Mouse (Mus musculus): ENCODE measurements at regions not wholly inside any gene's neighbourhood (a gene's known extent, or its start where the extent isn't known, plus 50 kb on each side); places are given as distances from the start of the nearest gene placed in this dataset.

DNA sequence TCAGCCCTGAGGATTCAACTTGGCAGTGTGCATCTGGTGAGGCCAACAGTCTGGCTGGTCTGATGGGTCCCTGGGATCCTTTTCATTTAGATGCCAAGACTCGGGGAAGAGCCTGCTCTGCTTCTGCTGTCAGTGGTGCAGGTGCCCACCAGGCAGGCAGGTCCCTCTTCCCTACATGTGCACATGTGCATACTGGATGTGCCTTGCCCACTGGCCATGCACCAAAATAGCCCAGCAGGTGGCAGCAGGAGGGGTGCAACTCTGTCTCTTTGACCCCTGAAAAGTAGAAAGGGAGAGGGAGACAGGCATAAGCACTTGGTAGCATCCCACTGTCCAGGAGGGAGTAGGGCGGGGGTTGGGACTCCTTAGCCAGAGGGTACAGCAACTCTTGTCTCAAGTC lies 116.2 kb upstream of the Bank1 start:
- Histone ChIP-seq H3K4me3 (ENCODE audit: low read depth, low read length) (no peak overlapping the region), H3K27ac (replicated peaks; ENCODE audit: low read depth, low read length) (no peak overlapping the region), H3K36me3 (replicated peaks; ENCODE audit: control insufficient read depth, insufficient read depth, low read depth, low read length) (no peaks in the 10 kb centered on the region), H3K4me2 (ENCODE audit: low read depth, low read length) (no peak overlapping the region), H3K9ac (replicated peaks; ENCODE audit: low read length) (no peak overlapping the region), H3K4me1 (ENCODE audit: control insufficient read depth, insufficient read depth, low read length) (no peaks in the 10 kb centered on the region), H3K27me3 (ENCODE audit: control insufficient read depth, insufficient read depth, low read length) (no peaks in the 10 kb centered on the region), H3K9me3 (replicated peaks; ENCODE audit: control insufficient read depth, low read length) (no peaks in the 10 kb centered on the region)
- ATAC-seq (replicated peaks; ENCODE audit: insufficient number of reproducible peaks, low FRiP score, low TSS enrichment, low read depth) (no peak), DNase-seq (ENCODE audit: low spot score) (no peak)
- 80% methylated on average over 2 of the region's 2 CpGs for WGBS

GRCm38 (mm10) chr3:136439907-136440645 lies 114.2 kb upstream of the Bank1 start:
- DNase-seq (ENCODE audit: low spot score): no peak
- no peaks in the 10 kb centered on the region for H3K9me3 ChIP-seq (replicated peaks; ENCODE audit: control insufficient read depth, low read length)
- ATAC-seq (replicated peaks; ENCODE audit: insufficient number of reproducible peaks, low FRiP score, low TSS enrichment, low read depth): no peak
- H3K36me3 ChIP-seq (replicated peaks; ENCODE audit: control insufficient read depth, insufficient read depth, low read depth, low read length): no peaks in the 10 kb centered on the region
- WGBS: 43% methylated on average over 7 of the region's 7 CpGs
- no peak overlapping the region for H3K9ac ChIP-seq (replicated peaks; ENCODE audit: low read length)
- H3K27ac ChIP-seq (replicated peaks; ENCODE audit: low read depth, low read length): no peak overlapping the region
- no peaks in the 10 kb centered on the region for H3K27me3 ChIP-seq (ENCODE audit: control insufficient read depth, insufficient read depth, low read length)
- no peak overlapping the region for H3K4me3 ChIP-seq (ENCODE audit: low read depth, low read length)
- no peak overlapping the region for H3K4me2 ChIP-seq (ENCODE audit: low read depth, low read length)
- H3K4me1 ChIP-seq (ENCODE audit: control insufficient read depth, insufficient read depth, low read length): no peaks in the 10 kb centered on the region

GRCm38 (mm10) chr3:136439350-136439749 lies 113.5 kb upstream of the Bank1 start:
- 82% methylated on average over 5 of the region's 5 CpGs for WGBS
- H3K4me1 ChIP-seq (ENCODE audit: control insufficient read depth, insufficient read depth, low read length): no peaks in the 10 kb centered on the region
- no peak overlapping the region for H3K27ac ChIP-seq (replicated peaks; ENCODE audit: low read depth, low read length)
- DNase-seq (ENCODE audit: low spot score) (no peak), ATAC-seq (replicated peaks; ENCODE audit: insufficient number of reproducible peaks, low FRiP score, low TSS enrichment, low read depth) (no peak)
- no peaks in the 10 kb centered on the region for H3K36me3 ChIP-seq (replicated peaks; ENCODE audit: control insufficient read depth, insufficient read depth, low read depth, low read length)
- H3K4me3 ChIP-seq (ENCODE audit: low read depth, low read length): no peak overlapping the region
- H3K27me3 ChIP-seq (ENCODE audit: control insufficient read depth, insufficient read depth, low read length): no peaks in the 10 kb centered on the region
- no peaks in the 10 kb centered on the region for H3K9me3 ChIP-seq (replicated peaks; ENCODE audit: control insufficient read depth, low read length)
- no peak overlapping the region for H3K4me2 ChIP-seq (ENCODE audit: low read depth, low read length)
- no peak overlapping the region for H3K9ac ChIP-seq (replicated peaks; ENCODE audit: low read length)

- 62% methylated on average over 5 of the region's 5 CpGs for WGBS
- no peaks in the 10 kb centered on the region for H3K36me3 ChIP-seq (replicated peaks; ENCODE audit: control insufficient read depth, insufficient read depth, low read depth, low read length)
- H3K4me2 ChIP-seq (ENCODE audit: low read depth, low read length): no peak overlapping the region
- no peaks in the 10 kb centered on the region for H3K9me3 ChIP-seq (replicated peaks; ENCODE audit: control insufficient read depth, low read length)
- ATAC-seq (replicated peaks; ENCODE audit: insufficient number of reproducible peaks, low FRiP score, low TSS enrichment, low read depth) (no peak), DNase-seq (ENCODE audit: low spot score) (no peak)
- no peaks in the 10 kb centered on the region for H3K27me3 ChIP-seq (ENCODE audit: control insufficient read depth, insufficient read depth, low read length)
- H3K9ac ChIP-seq (replicated peaks; ENCODE audit: low read length): no peak overlapping the region
- no peaks in the 10 kb centered on the region for H3K4me1 ChIP-seq (ENCODE audit: control insufficient read depth, insufficient read depth, low read length)
- H3K27ac ChIP-seq (replicated peaks; ENCODE audit: low read depth, low read length): no peak overlapping the region
- no peak overlapping the region for H3K4me3 ChIP-seq (ENCODE audit: low read depth, low read length)
These were observed 108.5 kb upstream of the Bank1 start for GRCm38 (mm10) chr3:136434407-136434806.

- 88% methylated on average over 3 of the region's 3 CpGs for WGBS
- no peaks in the 10 kb centered on the region for H3K4me1 ChIP-seq (ENCODE audit: control insufficient read depth, insufficient read depth, low read length)
- no peak overlapping the region for H3K4me3 ChIP-seq (ENCODE audit: low read depth, low read length)
- ATAC-seq (replicated peaks; ENCODE audit: insufficient number of reproducible peaks, low FRiP score, low TSS enrichment, low read depth): no peak
- H3K9me3 ChIP-seq (replicated peaks; ENCODE audit: control insufficient read depth, low read length): no peaks in the 10 kb centered on the region
- DNase-seq (ENCODE audit: low spot score): no peak
- H3K27me3 ChIP-seq (ENCODE audit: control insufficient read depth, insufficient read depth, low read length): no peaks in the 10 kb centered on the region
- H3K27ac ChIP-seq (replicated peaks; ENCODE audit: low read depth, low read length): no peak overlapping the region
- no peak overlapping the region for H3K9ac ChIP-seq (replicated peaks; ENCODE audit: low read length)
- no peak overlapping the region for H3K4me2 ChIP-seq (ENCODE audit: low read depth, low read length)
- no peaks in the 10 kb centered on the region for H3K36me3 ChIP-seq (replicated peaks; ENCODE audit: control insufficient read depth, insufficient read depth, low read depth, low read length)
These were observed 106.2 kb upstream of the Bank1 start for GRCm38 (mm10) chr3:136432072-136432471.

DNA sequence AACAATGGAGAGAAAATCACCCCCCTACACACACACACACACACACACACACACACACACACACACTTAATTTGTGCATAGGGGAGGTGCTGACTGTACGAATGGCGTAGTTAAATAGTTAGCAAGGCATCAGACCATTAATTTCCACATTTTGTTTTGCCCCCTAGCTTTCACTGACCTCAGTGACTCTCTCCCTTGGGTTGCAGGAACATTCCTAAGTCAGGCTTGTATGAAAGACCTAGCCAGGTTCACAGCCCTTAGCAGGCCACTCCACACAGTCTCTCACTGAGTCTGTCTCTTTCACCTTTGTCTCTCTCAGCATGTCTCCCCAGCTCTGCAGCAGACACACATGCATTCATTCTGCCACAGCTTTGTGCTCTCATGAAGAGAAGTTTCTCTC lies 101.6 kb upstream of the Bank1 start:
- H3K4me2 ChIP-seq (ENCODE audit: low read depth, low read length): no peak overlapping the region
- H3K4me1 ChIP-seq (ENCODE audit: control insufficient read depth, insufficient read depth, low read length): no peaks in the 10 kb centered on the region
- WGBS: 82% methylated on average over 2 of the region's 2 CpGs
- H3K4me3 ChIP-seq (ENCODE audit: low read depth, low read length): no peak overlapping the region
- H3K36me3 ChIP-seq (replicated peaks; ENCODE audit: control insufficient read depth, insufficient read depth, low read depth, low read length): no peaks in the 10 kb centered on the region
- no peak overlapping the region for H3K27ac ChIP-seq (replicated peaks; ENCODE audit: low read depth, low read length)
- DNase-seq (ENCODE audit: low spot score) (no peak), ATAC-seq (replicated peaks; ENCODE audit: insufficient number of reproducible peaks, low FRiP score, low TSS enrichment, low read depth) (no peak)
- no peak overlapping the region for H3K9ac ChIP-seq (replicated peaks; ENCODE audit: low read length)
- no peaks in the 10 kb centered on the region for H3K27me3 ChIP-seq (ENCODE audit: control insufficient read depth, insufficient read depth, low read length)
- no peaks in the 10 kb centered on the region for H3K9me3 ChIP-seq (replicated peaks; ENCODE audit: control insufficient read depth, low read length)

- Histone ChIP-seq H3K27me3 (ENCODE audit: control insufficient read depth, insufficient read depth, low read length) (no peaks in the 10 kb centered on the region), H3K9me3 (replicated peaks; ENCODE audit: control insufficient read depth, low read length) (no peaks in the 10 kb centered on the region), H3K4me3 (ENCODE audit: low read depth, low read length) (no peak overlapping the region), H3K4me2 (ENCODE audit: low read depth, low read length) (no peak overlapping the region), H3K4me1 (ENCODE audit: control insufficient read depth, insufficient read depth, low read length) (no peaks in the 10 kb centered on the region), H3K9ac (replicated peaks; ENCODE audit: low read length) (no peak overlapping the region), H3K36me3 (replicated peaks; ENCODE audit: control insufficient read depth, insufficient read depth, low read depth, low read length) (no peaks in the 10 kb centered on the region), H3K27ac (replicated peaks; ENCODE audit: low read depth, low read length) (no peak overlapping the region)
- ATAC-seq (replicated peaks; ENCODE audit: insufficient number of reproducible peaks, low FRiP score, low TSS enrichment, low read depth) (no peak), DNase-seq (ENCODE audit: low spot score) (no peak)
- WGBS: 73% methylated on average over 8 of the region's 8 CpGs
These were observed 100.8 kb upstream of the Bank1 start for GRCm38 (mm10) chr3:136426539-136427194.

DNA sequence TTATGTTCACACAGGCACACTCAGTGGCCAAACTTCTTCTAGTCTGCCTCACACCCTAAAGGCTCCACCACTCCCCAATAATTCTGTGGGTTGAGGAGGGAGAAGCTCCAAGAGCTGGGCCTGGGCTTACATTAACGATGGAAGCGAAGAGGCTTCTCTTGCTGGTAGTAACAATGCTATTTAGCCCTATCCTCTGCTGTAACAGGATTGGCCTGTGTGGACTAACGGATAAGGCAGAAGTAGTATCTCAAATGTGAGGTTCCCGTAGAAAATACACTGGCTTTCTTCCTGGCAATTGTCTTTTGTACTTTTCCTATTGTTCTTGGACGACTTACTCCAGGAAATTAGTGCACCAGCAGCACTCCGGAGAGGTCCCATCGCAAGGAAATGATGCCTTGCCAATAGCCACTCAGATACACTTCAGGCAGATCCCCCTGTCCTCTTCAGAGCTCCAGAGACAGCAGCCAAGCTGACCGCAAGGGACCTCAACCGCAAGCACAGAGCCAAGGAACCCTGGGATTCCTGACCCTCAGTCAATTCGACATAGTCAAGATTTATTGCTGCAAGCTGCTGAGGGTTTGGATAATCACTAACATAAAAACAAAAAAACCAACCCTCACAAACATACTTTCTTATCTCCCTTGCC lies 96.2 kb upstream of the Bank1 start:
- H3K36me3 ChIP-seq (replicated peaks; ENCODE audit: control insufficient read depth, insufficient read depth, low read depth, low read length): no peaks in the 10 kb centered on the region
- WGBS: 90% methylated on average over 10 of the region's 10 CpGs
- no peak for DNase-seq (ENCODE audit: low spot score)
- H3K4me2 ChIP-seq (ENCODE audit: low read depth, low read length): no peak overlapping the region
- H3K27ac ChIP-seq (replicated peaks; ENCODE audit: low read depth, low read length): no peak overlapping the region
- no peak overlapping the region for H3K4me3 ChIP-seq (ENCODE audit: low read depth, low read length)
- H3K27me3 ChIP-seq (ENCODE audit: control insufficient read depth, insufficient read depth, low read length): no peaks in the 10 kb centered on the region
- H3K9ac ChIP-seq (replicated peaks; ENCODE audit: low read length): no peak overlapping the region
- no peaks in the 10 kb centered on the region for H3K9me3 ChIP-seq (replicated peaks; ENCODE audit: control insufficient read depth, low read length)
- no peak for ATAC-seq (replicated peaks; ENCODE audit: insufficient number of reproducible peaks, low FRiP score, low TSS enrichment, low read depth)
- no peaks in the 10 kb centered on the region for H3K4me1 ChIP-seq (ENCODE audit: control insufficient read depth, insufficient read depth, low read length)

Data from embryonic facial prominence, embryonic 11.5 days (tissue).